Mouse (Mus musculus) thymus, adult 2 months (tissue): Measurements from ENCODE around the gene Ptov1. TPM values are rescaled to one million over a fixed set of nuclear protein-coding genes. Genes with fewer than 3 reads are reported as not detected.

ENCODE experiments used
- DNase-seq: peaks from one replicate; pipeline ENCODE4 v3.0.0; 2021
- H3K27ac ChIP-seq: fragments of 200-500 bp; 2 replicates; pipeline ENCODE4 v1.5.1; 2012; ENCODE audit warnings: low read length, control low read depth; ENCODE audit not compliant: control insufficient read depth, insufficient read depth
- H3K27me3 ChIP-seq: fragments of 200-500 bp; 2 replicates; pipeline ENCODE4 v1.6.1; 2012; ENCODE audit warnings: mild to moderate bottlenecking, low read length, moderate library complexity, mixed read lengths; ENCODE audit not compliant: control insufficient read depth, insufficient read depth
- H3K36me3 ChIP-seq: fragments of 200-500 bp; 2 replicates; pipeline ENCODE4 v1.6.1; 2012; ENCODE audit warnings: mild to moderate bottlenecking, low read length, moderate library complexity; ENCODE audit not compliant: control insufficient read depth, insufficient read depth
- H3K4me1 ChIP-seq: fragments of 200-500 bp; replicated peaks from 2 replicates; pipeline ENCODE4 v1.6.1; 2012; ENCODE audit warnings: low read length; ENCODE audit not compliant: control insufficient read depth, insufficient read depth
- H3K4me3 ChIP-seq: fragments of 200-500 bp; 2 replicates; pipeline ENCODE4 v1.5.1; 2012; ENCODE audit warnings: mild to moderate bottlenecking, low read length, control low read depth, moderate library complexity; ENCODE audit not compliant: control insufficient read depth, insufficient read depth
- CTCF ChIP-seq: fragments of 200-500 bp; IDR thresholded peaks from 2 replicates; pipeline ENCODE4 v1.5.1; 2012; ENCODE audit warnings: mild to moderate bottlenecking, control low read depth, low read length, moderate library complexity, borderline replicate concordance; ENCODE audit not compliant: control insufficient read depth, poor library complexity, insufficient read depth; ENCODE audit errors: extremely low read depth
- POLR2A ChIP-seq: fragments of 200-500 bp; IDR thresholded peaks from 2 replicates; pipeline ENCODE4 v1.6.1; 2012; ENCODE audit warnings: mild to moderate bottlenecking, low read length, control low read depth, moderate library complexity; ENCODE audit not compliant: control insufficient read depth, poor library complexity, insufficient read depth; ENCODE audit errors: extremely low read depth
- WGBS: fragments of 180-500 bp; shearing (Covaris S2); methylation state at CpG from one replicate; pipeline ENCODE4 v1.1.7; 2018; 5-methylcytosine and 5-hydroxymethylcytosine counted together
- polyA plus RNA-seq: library from polyadenylated mRNA; depleted of rRNA; stranded (reverse); fragments of >200 nt; gene quantifications from 2 replicates; pipeline ENCODE4 v1.2.3, GENCODE M21; 2012

The Ptov1 gene
- polyA plus RNA-seq, 1 experiment: 338 TPM

DNA sequence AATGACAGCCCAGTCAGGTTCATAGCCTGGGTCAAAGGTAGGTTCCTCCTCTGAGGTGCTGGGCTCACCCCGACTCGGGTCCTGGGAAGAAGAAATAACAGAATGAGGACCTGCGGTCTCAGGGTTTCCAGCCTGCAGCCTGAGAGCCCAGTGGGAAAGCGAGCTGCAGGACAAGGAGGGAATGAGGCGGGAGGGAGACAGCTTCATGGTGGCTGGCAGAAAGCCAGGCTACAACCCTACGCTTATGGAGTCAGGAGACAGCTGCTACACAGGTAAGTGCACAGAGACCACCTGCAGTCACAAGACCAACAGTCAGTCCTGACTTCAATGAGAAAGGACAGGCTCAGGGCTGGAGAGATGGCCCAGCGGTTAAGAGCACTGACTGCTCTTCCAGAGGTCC, 22.8 kb downstream of the Ptov1 start:
- no peak for TF ChIP-seq CTCF
- no peak for TF ChIP-seq POLR2A
- peaks cover 26% of the 10 kb centered on the region for H3K36me3 ChIP-seq
- no peak for DNase-seq
- no peak overlapping the region for H3K4me3 ChIP-seq
- no peaks in the 10 kb centered on the region for H3K27me3 ChIP-seq
- WGBS: 98% methylated on average over 7 of the region's 7 CpGs
- H3K27ac ChIP-seq: no peak overlapping the region
- peaks cover 18% of the 10 kb centered on the region for H3K4me1 ChIP-seq

DNA sequence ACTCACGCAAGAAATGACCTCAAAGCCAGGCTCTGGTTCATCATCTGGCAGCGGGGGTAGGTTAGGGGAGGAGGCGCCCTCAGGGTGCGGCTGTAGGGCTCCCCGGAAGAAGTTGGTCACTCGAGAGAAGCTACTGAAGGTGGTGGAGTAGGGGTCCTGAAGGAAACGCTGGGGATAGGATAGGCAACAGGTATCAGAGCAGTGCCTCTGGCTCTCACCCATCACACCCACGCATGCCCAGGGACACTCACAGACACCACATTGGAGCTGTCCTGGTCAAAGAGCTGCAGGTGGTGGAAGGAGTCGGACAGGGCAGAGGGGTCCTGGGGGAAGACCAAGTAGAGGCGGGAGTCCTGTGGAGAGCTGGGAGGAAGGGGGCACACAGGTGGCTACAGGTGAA, 24.6 kb downstream of the Ptov1 start:
- Histone ChIP-seq H3K27ac (no peak overlapping the region), H3K36me3 (peaks cover 32% of the 10 kb centered on the region), H3K4me3 (no peak overlapping the region), H3K27me3 (no peaks in the 10 kb centered on the region; the same call in 1 of the 2 replicates), H3K4me1 (peaks cover 11% of the 10 kb centered on the region)
- DNase-seq: no peak
- TF ChIP-seq POLR2A (no peak), CTCF (no peak)
- WGBS: 94% methylated on average over 10 of the region's 10 CpGs

DNA sequence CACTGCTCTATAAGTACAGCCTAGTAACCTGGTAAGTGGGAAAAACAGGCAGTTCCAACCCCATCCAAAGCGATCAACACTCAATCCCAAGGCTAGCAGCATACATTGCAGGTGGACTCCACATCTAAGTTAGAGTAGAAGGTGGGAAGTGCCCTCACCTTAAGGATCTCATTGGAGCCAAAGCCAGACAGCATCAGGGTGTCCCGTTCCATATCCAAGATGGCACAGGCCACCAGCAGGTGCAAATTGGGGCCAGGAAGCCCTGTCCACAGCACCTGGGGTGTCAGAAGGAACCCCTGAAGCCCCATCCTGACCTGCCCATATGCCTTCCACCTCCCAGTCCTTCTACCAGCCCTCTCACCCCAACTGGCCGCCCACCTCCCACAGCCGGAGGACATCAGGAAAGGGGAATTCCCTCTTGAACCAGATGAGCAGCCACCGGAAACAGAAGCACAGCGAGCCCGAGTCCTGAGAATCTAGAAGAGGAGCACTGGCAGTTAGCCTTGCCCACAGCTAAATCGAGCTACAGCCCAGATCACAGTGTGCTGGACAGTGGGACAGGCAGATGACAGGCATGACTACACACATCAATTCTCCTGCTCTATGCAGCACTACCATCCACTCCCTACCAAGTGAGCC, 27.6 kb downstream of the Ptov1 start:
- no peak overlapping the region for H3K4me3 ChIP-seq
- WGBS: 93% methylated on average over 8 of the region's 8 CpGs
- H3K4me1 ChIP-seq: peaks cover 11% of the 10 kb centered on the region

DNA sequence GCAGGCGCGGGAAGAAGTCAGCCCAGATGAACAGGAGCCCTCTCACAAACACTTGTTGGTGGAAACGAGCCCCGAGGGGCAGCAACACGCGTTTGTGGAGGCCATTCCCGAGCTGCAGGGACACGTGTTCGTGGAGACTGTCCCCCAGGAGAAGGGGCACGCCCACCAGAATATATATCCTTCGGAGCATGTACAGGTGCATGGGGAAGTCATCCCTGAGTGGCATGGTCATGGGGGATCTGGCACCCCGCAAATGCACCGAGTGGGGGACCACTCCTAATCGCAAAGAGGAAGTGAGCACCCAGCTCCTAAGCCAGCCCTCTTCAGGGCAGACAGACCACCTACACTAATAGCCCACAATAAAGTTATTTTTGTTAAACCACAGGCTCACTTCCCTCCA, 29.2 kb downstream of the Ptov1 start:
- DNase-seq: no peak
- 25% methylated on average over 14 of the region's 14 CpGs for WGBS
- TF ChIP-seq CTCF (no peak), POLR2A (no peak)
- Histone ChIP-seq H3K27ac (no peak overlapping the region), H3K4me3 (no peak overlapping the region), H3K4me1 (peaks cover 11% of the 10 kb centered on the region), H3K27me3 (peaks cover 2% of the 10 kb centered on the region; the same call in 1 of the 2 replicates), H3K36me3 (peaks cover 24% of the 10 kb centered on the region)

More for the DNA sequence above, 27.6 kb downstream of the Ptov1 start:
- peaks cover 2% of the 10 kb centered on the region; the same call in 1 of the 2 replicates for H3K27me3 ChIP-seq
- TF ChIP-seq CTCF: no peak
- no peak for TF ChIP-seq POLR2A
- peaks cover 32% of the 10 kb centered on the region for H3K36me3 ChIP-seq
- no peak for DNase-seq
- H3K27ac ChIP-seq: no peak overlapping the region

DNA sequence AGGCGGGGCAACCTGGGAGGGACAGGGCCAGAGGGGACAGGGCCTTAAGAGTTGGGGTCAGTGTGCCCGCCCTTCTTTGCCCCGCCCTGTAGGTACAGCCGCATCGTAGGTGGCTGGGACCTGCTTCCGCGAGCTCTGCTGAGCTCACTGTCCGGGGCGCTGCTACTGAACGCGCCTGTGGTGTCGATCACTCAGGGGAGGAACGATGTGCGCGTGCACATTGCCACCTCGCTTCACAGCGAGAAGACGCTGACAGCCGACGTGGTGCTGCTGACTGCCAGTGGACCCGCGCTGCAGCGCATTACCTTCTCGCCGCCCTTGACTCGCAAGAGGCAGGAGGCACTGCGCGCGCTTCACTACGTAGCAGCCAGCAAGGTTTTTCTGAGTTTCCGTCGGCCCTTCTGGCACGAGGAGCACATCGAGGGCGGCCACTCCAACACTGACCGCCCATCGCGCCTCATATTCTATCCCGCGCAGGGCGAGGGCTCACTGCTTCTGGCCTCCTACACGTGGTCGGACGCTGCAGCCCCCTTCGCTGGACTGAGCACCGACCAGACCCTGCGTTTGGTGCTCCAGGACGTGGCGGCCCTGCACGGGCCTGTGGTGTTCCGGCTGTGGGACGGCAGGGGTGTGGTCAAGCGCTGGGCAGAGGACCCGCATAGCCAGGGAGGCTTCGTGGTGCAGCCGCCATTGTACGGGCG, 29.9 kb downstream of the Ptov1 start:
- peaks cover 11% of the 10 kb centered on the region for H3K4me1 ChIP-seq
- WGBS: 7% methylated on average over 58 of the region's 58 CpGs
- peaks cover 2% of the 10 kb centered on the region; the same call in 1 of the 2 replicates for H3K27me3 ChIP-seq
- peaks cover 23% of the 10 kb centered on the region for H3K36me3 ChIP-seq
- peak overlapping the region; percentile 0 for H3K4me3 ChIP-seq
- no peak for TF ChIP-seq CTCF
- no peak for TF ChIP-seq POLR2A
- DNase-seq: peak; percentile 41
- no peak overlapping the region for H3K27ac ChIP-seq

DNA sequence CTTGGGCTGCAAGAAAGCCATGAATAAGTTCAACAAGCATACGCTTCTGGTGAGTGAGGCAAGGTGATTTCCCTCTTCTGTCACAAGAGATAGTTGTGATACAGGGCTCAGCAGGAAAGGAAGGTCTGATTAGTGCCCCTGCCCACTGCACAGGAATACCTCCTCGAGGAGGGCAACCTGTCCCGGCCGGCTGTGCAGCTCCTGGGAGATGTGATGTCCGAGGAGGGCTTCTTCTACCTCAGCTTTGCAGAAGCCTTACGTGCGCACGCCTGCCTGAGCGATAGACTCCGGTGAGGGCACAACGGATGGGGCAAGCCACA, 30.5 kb downstream of the Ptov1 start:
- peak overlapping the region; percentile 0; the same call in 1 of the 2 replicates for H3K4me3 ChIP-seq
- 19% methylated on average over 11 of the region's 11 CpGs for WGBS
- H3K4me1 ChIP-seq: peaks cover 11% of the 10 kb centered on the region
- peaks cover 21% of the 10 kb centered on the region for H3K36me3 ChIP-seq
- DNase-seq: no peak
- H3K27me3 ChIP-seq: peaks cover 2% of the 10 kb centered on the region; the same call in 1 of the 2 replicates
- H3K27ac ChIP-seq: no peak overlapping the region
- no peak for TF ChIP-seq CTCF
- TF ChIP-seq POLR2A: no peak
